Mouse (Mus musculus) limb, embryonic 10.5 days (tissue): Measurements from ENCODE around the gene Unkl. TPM values are rescaled to one million over a fixed set of nuclear protein-coding genes. Genes with fewer than 3 reads are reported as not detected.

Experiments
- DNase-seq: peaks from one replicate; pipeline ENCODE4 v3.0.0-alpha.2; 2017; ENCODE audit warnings: low spot score
- H3K27ac ChIP-seq: fragments of 300-500 bp; sonication (generic); 2 replicates; pipeline ENCODE4 v1.5.1; 2016; ENCODE audit warnings: mild to moderate bottlenecking
- H3K27me3 ChIP-seq: fragments of 300-500 bp; sonication (generic); 2 replicates; pipeline ENCODE4 v1.6.1; 2016; ENCODE audit warnings: low read depth, mild to moderate bottlenecking; ENCODE audit not compliant: poor library complexity, severe bottlenecking
- H3K36me3 ChIP-seq: fragments of 300-500 bp; sonication (generic); 2 replicates; pipeline ENCODE4 v1.6.1; 2016; ENCODE audit warnings: mild to moderate bottlenecking, moderate library complexity
- H3K4me1 ChIP-seq: fragments of 300-500 bp; sonication (generic); 2 replicates; pipeline ENCODE4 v1.6.1; 2016
- H3K4me3 ChIP-seq: fragments of 300-500 bp; sonication (generic); 2 replicates; pipeline ENCODE4 v1.5.1; 2016; ENCODE audit warnings: mild to moderate bottlenecking, moderate library complexity
- H3K9me3 ChIP-seq: fragments of 300-500 bp; sonication (generic); replicated peaks from 2 replicates; pipeline ENCODE4 v1.6.1; 2016; ENCODE audit warnings: mild to moderate bottlenecking
- WGBS: fragments of 180-500 bp; shearing (Covaris S2); methylation state at CpG from one replicate; pipeline ENCODE4 v1.1.7; 2016; 5-methylcytosine and 5-hydroxymethylcytosine counted together
- microRNA-seq: library from miRNA; unstranded; fragments of <30 nt; microRNA quantifications from one replicate; pipeline ENCODE4, GENCODE M21; 2017
- polyA plus RNA-seq: library from polyadenylated mRNA; unstranded; fragments of >200 nt; fragmentation: Nextera tagmentation; extraction: Ambion mirVana; gene quantifications from 2 replicates; pipeline ENCODE4 v1.2.1, GENCODE M21; 2016

The Unkl gene
- polyA plus RNA-seq, 1 experiment from 2014 or later, result 10.0 TPM

DNA sequence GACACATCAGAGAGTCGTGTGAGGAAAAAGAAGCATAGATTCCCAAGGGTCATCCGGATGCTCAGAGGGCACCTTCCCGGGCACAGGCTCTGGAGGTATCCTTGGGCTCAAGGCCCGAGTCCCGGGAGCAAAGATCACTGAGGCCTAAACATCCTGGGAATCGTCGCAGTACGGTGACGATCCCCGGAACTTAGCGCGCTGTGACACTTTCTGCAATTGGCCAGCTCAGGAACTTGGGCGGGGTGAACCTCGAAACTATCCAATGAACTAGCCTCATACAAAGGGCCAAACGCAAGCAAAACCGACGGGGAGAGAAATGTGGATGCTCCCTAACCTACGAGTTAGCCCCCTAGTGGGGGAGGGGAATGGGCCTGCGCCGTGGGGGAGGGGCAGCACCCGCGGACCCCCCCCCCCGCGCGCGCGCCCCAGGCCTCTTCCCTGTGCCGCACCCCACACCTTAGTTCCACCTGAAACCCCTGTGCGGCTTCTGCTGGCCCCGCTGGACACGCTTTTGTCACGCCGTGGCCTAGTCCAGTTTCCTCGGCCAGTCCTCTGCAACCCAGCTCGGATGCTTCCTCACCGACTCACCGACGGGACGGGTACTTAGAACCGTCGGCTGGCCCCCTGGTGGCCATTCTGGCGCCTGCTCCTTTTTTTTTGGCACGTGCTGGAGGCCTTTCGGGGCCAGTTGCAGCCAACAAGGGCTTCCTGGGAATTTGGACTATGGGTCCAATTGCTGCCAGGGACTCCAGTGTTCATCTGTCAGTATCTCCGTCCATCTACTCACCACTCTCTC is 85.7 kb downstream of the Unkl start:
- WGBS, result under 1% methylated on average over 45 of the region's 45 CpGs
- no peaks in the 10 kb centered on the region for H3K27me3 ChIP-seq
- H3K9me3 ChIP-seq, result no peaks in the 10 kb centered on the region
- H3K4me3 ChIP-seq, result peak overlapping the region; percentile 99
- DNase-seq, result peak; percentile 96
- peaks cover 32% of the 10 kb centered on the region for H3K36me3 ChIP-seq
- peak overlapping the region; percentile 100 for H3K27ac ChIP-seq
- H3K4me1 ChIP-seq, result peaks cover 29% of the 10 kb centered on the region

DNA sequence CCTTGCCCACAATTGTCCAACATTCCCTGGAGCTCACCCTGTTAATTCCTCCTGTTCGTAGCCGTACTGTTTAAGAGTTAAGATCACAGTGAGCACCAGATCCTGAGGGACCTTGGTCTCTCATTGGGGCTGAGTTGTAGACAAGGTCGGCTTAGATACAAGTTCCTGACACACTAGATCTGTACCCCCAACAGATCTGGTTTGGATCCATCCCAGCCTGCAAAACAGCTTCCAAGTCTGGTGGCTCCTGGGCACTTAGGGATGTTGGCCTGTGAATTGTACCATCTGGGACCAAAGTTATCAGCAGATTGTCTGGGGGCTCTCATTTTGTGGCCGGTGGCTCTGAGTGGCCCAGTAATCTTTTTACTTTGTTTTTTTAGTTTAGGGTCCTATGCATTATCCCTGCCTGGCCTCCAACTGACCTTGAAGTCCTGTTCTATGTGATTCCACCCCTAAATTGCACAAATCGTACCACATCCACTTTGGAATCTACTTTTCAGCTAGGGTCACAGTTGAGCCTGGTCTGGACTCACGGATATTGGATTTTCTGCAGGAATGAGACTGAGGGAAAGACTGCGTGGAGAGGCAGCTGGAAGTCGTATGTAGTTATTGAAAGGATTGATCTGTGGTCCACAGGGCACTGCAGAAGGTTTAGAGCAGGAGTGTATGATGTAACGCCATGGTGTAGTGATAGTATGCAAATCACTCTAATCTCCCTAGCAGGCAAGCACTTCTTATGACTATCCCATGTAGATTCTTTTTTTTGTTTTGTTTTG is 86.6 kb downstream of the Unkl start, which contains the start of gene Ube2i:
TSS of gene Ube2i (minus strand) at position 52 of the 776 bp plus-strand sequence.
- DNase-seq, result no peak
- Histone ChIP-seq H3K9me3 (no peaks in the 10 kb centered on the region), H3K4me1 (peaks cover 29% of the 10 kb centered on the region), H3K4me3 (peak within 1 kb of the TSS; percentile 99), H3K36me3 (peaks cover 23% of the 10 kb centered on the region), H3K27ac (peak within 1 kb of the TSS; percentile 100), H3K27me3 (no peaks in the 10 kb centered on the region)
- WGBS, result 89% methylated on average over 9 of the region's 9 CpGs

GRCm38 (mm10) chr17:25275833-25276232 is 87.6 kb downstream of the Unkl start:
- H3K27ac ChIP-seq, result no peak overlapping the region
- 95% methylated on average over 3 of the region's 3 CpGs for WGBS
- no peaks in the 10 kb centered on the region for H3K9me3 ChIP-seq
- no peaks in the 10 kb centered on the region for H3K27me3 ChIP-seq
- no peak for DNase-seq
- H3K4me3 ChIP-seq, result no peak overlapping the region
- H3K4me1 ChIP-seq, result peaks cover 23% of the 10 kb centered on the region
- peaks cover 12% of the 10 kb centered on the region for H3K36me3 ChIP-seq

- Histone ChIP-seq H3K27me3 (no peaks in the 10 kb centered on the region), H3K4me1 (no peaks in the 10 kb centered on the region), H3K4me3 (no peak overlapping the region), H3K9me3 (no peaks in the 10 kb centered on the region), H3K27ac (no peak overlapping the region), H3K36me3 (no peaks in the 10 kb centered on the region)
- 38% methylated on average over 11 of the region's 11 CpGs for WGBS
- DNase-seq, result no peak
These were observed 93.9 kb downstream of the Unkl start for GRCm38 (mm10) chr17:25282133-25282532.

Small RNAs within 50 kb of the gene (microRNA-seq; reads per million reads assigned to microRNA genes)
- gene Mir3547, result not detected

Other genes with a start within 250 kb of the Unkl start
- 369 and 370 TPM in 2 replicates for gene Jpt2, start 227.7 kb upstream of the Unkl start, polyA plus RNA-seq
- 10.4 and 10.8 TPM in 2 replicates for gene Cramp1l, start 172.6 kb upstream of the Unkl start, polyA plus RNA-seq
- gene Ift140, start 172.3 kb upstream of the Unkl start, polyA plus RNA-seq, result 24.2 and 30.0 TPM in 2 replicates
- 11.3 and 15.3 TPM in 2 replicates for gene Tmem204, start 104.8 kb upstream of the Unkl start, polyA plus RNA-seq
- 60.6 and 60.7 TPM in 2 replicates for gene Telo2, start 72.4 kb upstream of the Unkl start, polyA plus RNA-seq
- 0.18 and 0.23 TPM in 2 replicates for gene Ptx4, start 67.6 kb upstream of the Unkl start, polyA plus RNA-seq
- 21.3 and 26.5 TPM in 2 replicates for gene Clcn7, start 55.0 kb upstream of the Unkl start, polyA plus RNA-seq
- not detected in 2 replicates for gene Ccdc154, start 25.9 kb upstream of the Unkl start, polyA plus RNA-seq
- gene Gm38655, start 12.9 kb upstream of the Unkl start, polyA plus RNA-seq, result not detected in 2 replicates
- 36.0 and 38.5 TPM in 2 replicates for gene BC003965, start 3.8 kb upstream of the Unkl start, polyA plus RNA-seq
- 34.6 and 35.0 TPM in 2 replicates for gene Gnptg, start 51.7 kb downstream of the Unkl start, polyA plus RNA-seq
- gene Tsr3, start 51.8 kb downstream of the Unkl start, polyA plus RNA-seq, result 74.6 and 76.6 TPM in 2 replicates
- 0.49 and 0.93 TPM in 2 replicates for gene Baiap3, start 68.0 kb downstream of the Unkl start, polyA plus RNA-seq
- 974 and 998 TPM in 2 replicates for gene Ube2i, start 86.2 kb downstream of the Unkl start, polyA plus RNA-seq
- not detected in 2 replicates for gene Prss34, start 110.0 kb downstream of the Unkl start, polyA plus RNA-seq
- not detected in 2 replicates for gene Prss28, start 120.2 kb downstream of the Unkl start, polyA plus RNA-seq
- gene Prss29, start 130.3 kb downstream of the Unkl start, polyA plus RNA-seq, result not detected in 2 replicates
- gene Tpsab1, start 157.2 kb downstream of the Unkl start, polyA plus RNA-seq, result not detected in 2 replicates
- gene Tpsb2, start 177.9 kb downstream of the Unkl start, polyA plus RNA-seq, result not detected in 2 replicates
- gene Tpsg1, start 180.9 kb downstream of the Unkl start, polyA plus RNA-seq, result not detected in 2 replicates
- gene Cacna1h, start 245.4 kb downstream of the Unkl start, polyA plus RNA-seq, result 1.8 and 3.2 TPM in 2 replicates